Mouse (Mus musculus): ENCODE data around the gene Cgnl1. TPM values are rescaled to one million over a fixed set of nuclear protein-coding genes. Genes with fewer than 3 reads are reported as not detected.
A peak's percentile ranks its signal among the peaks of the same experiment; 100 is the strongest.

Cgnl1 gene
- polyA plus RNA-seq, 1 experiment from 2014 or later: 9.8 TPM

DNA sequence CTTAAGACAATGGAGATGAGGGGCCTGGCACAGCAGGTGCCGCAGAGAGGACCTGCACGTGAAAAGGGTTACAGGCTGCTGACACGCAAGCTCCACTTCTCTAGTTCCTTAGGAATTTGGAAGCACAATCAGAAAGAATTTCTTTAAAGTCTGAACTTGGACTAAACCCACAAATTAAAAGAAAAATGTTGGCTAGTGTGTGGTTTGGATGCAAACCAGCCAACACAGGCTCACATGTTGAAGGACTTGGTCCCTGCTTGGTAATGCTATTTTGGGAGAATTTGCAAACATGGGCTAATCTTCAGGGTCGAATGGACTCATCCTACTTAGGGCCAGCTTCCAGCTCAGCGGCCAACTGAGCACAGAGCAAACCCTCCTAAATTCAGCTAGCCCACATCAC lies 26.8 kb upstream of the Cgnl1 start:
- no peaks in the 10 kb centered on the region for H3K36me3 ChIP-seq (ENCODE audit: inconsistent target)
- no peaks in the 10 kb centered on the region for H3K79me2 ChIP-seq (ENCODE audit: inconsistent target)
- WGBS (ENCODE audit: missing documents): 89% methylated on average over 5 of the region's 5 CpGs
- no peak overlapping the region for H3K4me3 ChIP-seq (ENCODE audit: inconsistent target)
- H3K27ac ChIP-seq: no peak overlapping the region

- Histone ChIP-seq H3K36me3 (ENCODE audit: inconsistent target) (no peaks in the 10 kb centered on the region), H3K79me2 (ENCODE audit: inconsistent target) (no peaks in the 10 kb centered on the region), H3K27ac (no peak overlapping the region), H3K4me3 (ENCODE audit: inconsistent target) (no peak overlapping the region)
- 94% methylated on average over 3 of the region's 3 CpGs for WGBS (ENCODE audit: missing documents)
These were observed 6.0 kb upstream of the Cgnl1 start for GRCm38 (mm10) chr9:71777404-71777803.

DNA sequence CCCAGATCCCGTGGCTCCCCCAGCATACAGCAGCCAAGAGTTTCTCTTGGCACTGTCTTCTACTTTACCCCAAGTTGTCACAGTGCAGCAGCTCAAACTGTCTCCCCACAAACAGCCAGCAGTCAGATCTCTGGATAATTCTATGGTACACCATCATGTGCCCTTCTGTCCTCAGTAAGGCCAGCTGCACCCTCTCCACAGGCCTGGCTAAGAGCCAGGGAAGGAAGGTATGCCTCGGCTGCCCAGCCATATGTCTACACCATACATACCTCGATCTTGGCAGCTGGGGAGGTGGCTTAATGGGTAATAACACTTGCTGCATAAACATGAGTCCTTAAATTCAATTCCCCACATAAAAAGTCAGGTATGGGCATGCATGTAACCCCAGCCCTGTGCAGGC lies 4.9 kb upstream of the Cgnl1 start:
- no peak overlapping the region for H3K27ac ChIP-seq
- 77% methylated on average over 3 of the region's 3 CpGs for WGBS (ENCODE audit: missing documents)
- H3K36me3 ChIP-seq (ENCODE audit: inconsistent target): no peaks in the 10 kb centered on the region
- H3K4me3 ChIP-seq (ENCODE audit: inconsistent target): no peak overlapping the region
- no peaks in the 10 kb centered on the region for H3K79me2 ChIP-seq (ENCODE audit: inconsistent target)

DNA sequence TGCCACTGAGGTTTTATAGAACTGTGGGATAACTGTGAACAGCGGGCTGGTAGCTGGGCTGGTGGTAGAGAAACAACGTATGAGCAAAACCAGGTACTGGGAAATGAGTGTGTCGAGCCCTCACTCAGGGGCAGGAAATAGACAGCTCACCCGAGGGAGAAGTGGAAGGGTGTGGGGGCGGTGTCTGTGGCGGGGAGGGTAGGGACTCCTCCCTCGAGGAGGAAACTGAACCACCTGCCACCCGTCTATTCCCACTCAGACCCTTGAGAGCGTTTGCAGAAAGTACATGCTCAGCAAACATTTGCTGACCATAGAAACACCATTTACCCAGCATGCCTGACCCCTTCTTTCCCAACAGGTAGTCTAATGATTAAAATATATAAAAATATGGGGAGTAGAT lies 2.2 kb upstream of the Cgnl1 start:
- Histone ChIP-seq H3K27ac (no peak overlapping the region), H3K36me3 (ENCODE audit: inconsistent target) (no peaks in the 10 kb centered on the region), H3K4me3 (ENCODE audit: inconsistent target) (no peak overlapping the region), H3K79me2 (ENCODE audit: inconsistent target) (no peaks in the 10 kb centered on the region)
- WGBS (ENCODE audit: missing documents): 13% methylated on average over 9 of the region's 9 CpGs

DNA sequence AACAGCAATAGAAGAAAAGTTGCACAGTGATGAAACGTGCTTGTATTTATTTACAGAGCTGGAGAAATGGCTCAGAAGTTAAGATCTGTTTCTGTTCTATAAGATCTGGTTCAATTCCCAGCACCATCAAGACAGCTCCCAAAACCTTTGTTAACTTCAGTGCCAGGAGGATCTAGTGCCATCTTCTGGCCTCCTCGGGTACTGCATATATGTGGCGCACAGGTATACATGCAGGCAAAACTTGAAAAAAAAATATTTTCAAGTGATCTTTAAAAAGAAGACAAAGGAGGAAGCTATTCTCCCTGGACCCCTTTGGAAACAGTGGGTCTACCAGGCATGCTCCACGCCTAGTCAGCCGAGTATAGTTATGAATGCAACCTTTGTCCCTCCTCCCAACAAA lies 936 bp upstream of the Cgnl1 start:
- H3K79me2 ChIP-seq (ENCODE audit: inconsistent target): no peaks in the 10 kb centered on the region
- no peak overlapping the region for H3K27ac ChIP-seq
- H3K4me3 ChIP-seq (ENCODE audit: inconsistent target): no peak overlapping the region
- 70% methylated on average over 5 of the region's 5 CpGs for WGBS (ENCODE audit: missing documents)
- H3K36me3 ChIP-seq (ENCODE audit: inconsistent target): no peaks in the 10 kb centered on the region

GRCm38 (mm10) chr9:71770484-71770883 lies 918 bp downstream of the Cgnl1 start:
- Histone ChIP-seq H3K79me2 (ENCODE audit: inconsistent target) (no peaks in the 10 kb centered on the region), H3K4me3 (ENCODE audit: inconsistent target) (peak overlapping the region; percentile 28; the same call in 1 of the 2 replicates), H3K27ac (no peak overlapping the region), H3K36me3 (ENCODE audit: inconsistent target) (no peaks in the 10 kb centered on the region)
- WGBS (ENCODE audit: missing documents): 17% methylated on average over 10 of the region's 10 CpGs

DNA sequence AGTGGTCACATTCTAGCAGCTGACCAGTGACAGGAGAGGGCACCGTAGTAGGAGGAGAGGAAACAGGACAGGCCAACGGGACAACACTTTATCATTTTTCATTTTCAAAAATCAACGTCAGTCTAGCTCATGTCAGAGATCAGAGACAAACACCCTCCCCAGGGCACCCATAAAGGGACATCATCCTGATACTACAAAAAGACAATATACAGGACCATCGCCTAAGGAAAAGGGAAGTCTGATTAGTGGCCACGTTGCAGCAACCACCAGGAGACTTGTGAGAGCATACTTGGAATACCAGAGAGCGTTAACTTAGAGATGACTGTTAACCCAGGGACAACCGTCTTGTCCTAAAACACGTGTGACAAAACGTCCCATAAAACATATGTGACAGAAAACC lies 1.7 kb downstream of the Cgnl1 start:
- Histone ChIP-seq H3K79me2 (ENCODE audit: inconsistent target) (no peaks in the 10 kb centered on the region), H3K27ac (no peak overlapping the region), H3K4me3 (ENCODE audit: inconsistent target) (no peak overlapping the region), H3K36me3 (ENCODE audit: inconsistent target) (no peaks in the 10 kb centered on the region)
- WGBS (ENCODE audit: missing documents): 67% methylated on average over 9 of the region's 9 CpGs

DNA sequence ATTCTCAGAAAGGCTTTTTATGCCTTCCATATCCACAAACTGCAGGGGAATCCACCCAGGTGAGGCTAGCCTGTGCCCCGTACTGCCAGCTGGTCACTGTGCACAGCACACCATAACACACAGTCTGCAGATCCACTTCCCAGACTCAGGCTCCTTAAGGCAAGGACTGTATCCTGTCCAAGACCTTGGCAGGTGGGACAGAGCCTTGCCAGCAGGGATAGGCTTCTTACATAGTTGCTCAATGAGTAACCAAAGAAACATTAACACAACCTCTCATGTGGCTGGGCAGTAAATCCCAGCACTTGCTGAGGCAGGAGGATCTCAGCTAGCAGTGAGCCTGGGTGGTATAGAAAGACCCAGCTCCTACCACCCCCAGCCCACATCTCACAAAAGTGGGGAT lies 3.3 kb downstream of the Cgnl1 start:
- H3K27ac ChIP-seq: no peak overlapping the region

DNA sequence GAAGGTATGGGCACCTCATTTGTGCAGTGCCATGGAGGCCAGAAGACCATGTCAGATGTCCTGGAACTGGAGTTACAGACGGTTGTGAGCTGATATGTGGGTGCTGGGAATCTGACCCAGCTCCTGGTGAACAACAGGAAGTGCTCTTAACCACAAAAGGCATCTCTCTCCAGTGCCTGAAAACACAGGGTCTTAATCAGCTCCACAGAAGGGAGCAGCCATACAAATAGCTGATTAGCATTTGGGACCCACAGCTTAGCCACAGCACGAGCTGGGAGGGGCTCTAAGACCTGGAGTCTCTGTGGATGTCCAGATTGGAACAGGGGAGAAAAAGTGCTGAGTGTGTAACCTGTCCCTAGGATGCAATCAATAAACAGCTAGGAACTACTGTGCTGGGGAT lies 4.5 kb downstream of the Cgnl1 start:
- no peak overlapping the region for H3K4me3 ChIP-seq (ENCODE audit: inconsistent target)
- WGBS (ENCODE audit: missing documents): 53% methylated on average over 2 of the region's 2 CpGs
- H3K27ac ChIP-seq: no peak overlapping the region
- no peaks in the 10 kb centered on the region for H3K79me2 ChIP-seq (ENCODE audit: inconsistent target)
- H3K36me3 ChIP-seq (ENCODE audit: inconsistent target): no peaks in the 10 kb centered on the region

More for the DNA sequence above, 3.3 kb downstream of the Cgnl1 start:
- no peaks in the 10 kb centered on the region for H3K36me3 ChIP-seq (ENCODE audit: inconsistent target)
- no peak overlapping the region for H3K4me3 ChIP-seq (ENCODE audit: inconsistent target)
- WGBS (ENCODE audit: missing documents): 100% methylated on average over 1 of the region's 1 CpGs
- no peaks in the 10 kb centered on the region for H3K79me2 ChIP-seq (ENCODE audit: inconsistent target)

- WGBS (ENCODE audit: missing documents): 82% methylated on average over 7 of the region's 8 CpGs
- H3K36me3 ChIP-seq (ENCODE audit: inconsistent target): no peaks in the 10 kb centered on the region
These were observed 5.1 kb downstream of the Cgnl1 start for GRCm38 (mm10) chr9:71766306-71766705.

GRCm38 (mm10) chr9:71764551-71764950 lies 6.9 kb downstream of the Cgnl1 start:
- no peaks in the 10 kb centered on the region for H3K79me2 ChIP-seq (ENCODE audit: inconsistent target)
- 27% methylated on average over 11 of the region's 11 CpGs for WGBS (ENCODE audit: missing documents)
- H3K4me3 ChIP-seq (ENCODE audit: inconsistent target): peak overlapping the region; percentile 7; the same call in 1 of the 2 replicates

More at GRCm38 (mm10) chr9:71766306-71766705, 5.1 kb downstream of the Cgnl1 start:
- Histone ChIP-seq H3K4me3 (ENCODE audit: inconsistent target) (no peak overlapping the region), H3K27ac (no peak overlapping the region), H3K79me2 (ENCODE audit: inconsistent target) (no peaks in the 10 kb centered on the region)

DNA sequence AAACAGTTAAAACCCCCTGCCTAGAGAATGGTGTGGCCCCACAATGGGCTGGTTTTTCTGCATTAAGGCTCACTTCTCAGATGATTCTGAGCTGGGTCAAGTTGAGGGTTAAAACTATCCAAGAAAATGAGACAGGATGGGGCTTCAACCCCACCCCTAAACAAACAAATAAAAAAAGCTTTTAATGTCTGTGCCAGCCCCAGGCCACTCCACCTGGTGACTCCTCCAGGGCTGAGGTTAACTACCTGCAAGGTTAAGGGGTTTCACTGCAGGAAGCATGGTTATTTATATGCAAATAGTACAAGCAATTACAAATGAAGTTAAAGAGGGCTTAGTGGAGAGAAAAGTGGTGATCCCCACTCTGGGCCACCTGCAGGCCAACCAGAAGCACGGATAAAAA lies 8.1 kb downstream of the Cgnl1 start:
- WGBS (ENCODE audit: missing documents): 67% methylated on average over 1 of the region's 1 CpGs
- no peaks in the 10 kb centered on the region for H3K36me3 ChIP-seq (ENCODE audit: inconsistent target)

More at GRCm38 (mm10) chr9:71764551-71764950, 6.9 kb downstream of the Cgnl1 start:
- no peak overlapping the region for H3K27ac ChIP-seq
- H3K36me3 ChIP-seq (ENCODE audit: inconsistent target): no peaks in the 10 kb centered on the region

GRCm38 (mm10) chr9:71761663-71762062 lies 9.7 kb downstream of the Cgnl1 start:
- Histone ChIP-seq H3K36me3 (ENCODE audit: inconsistent target) (no peaks in the 10 kb centered on the region), H3K4me3 (ENCODE audit: inconsistent target) (no peak overlapping the region)
- WGBS (ENCODE audit: missing documents): 94% methylated on average over 4 of the region's 4 CpGs

More for the DNA sequence above, 8.1 kb downstream of the Cgnl1 start:
- H3K4me3 ChIP-seq (ENCODE audit: inconsistent target): no peak overlapping the region
- no peaks in the 10 kb centered on the region for H3K79me2 ChIP-seq (ENCODE audit: inconsistent target)
- no peak overlapping the region for H3K27ac ChIP-seq

DNA sequence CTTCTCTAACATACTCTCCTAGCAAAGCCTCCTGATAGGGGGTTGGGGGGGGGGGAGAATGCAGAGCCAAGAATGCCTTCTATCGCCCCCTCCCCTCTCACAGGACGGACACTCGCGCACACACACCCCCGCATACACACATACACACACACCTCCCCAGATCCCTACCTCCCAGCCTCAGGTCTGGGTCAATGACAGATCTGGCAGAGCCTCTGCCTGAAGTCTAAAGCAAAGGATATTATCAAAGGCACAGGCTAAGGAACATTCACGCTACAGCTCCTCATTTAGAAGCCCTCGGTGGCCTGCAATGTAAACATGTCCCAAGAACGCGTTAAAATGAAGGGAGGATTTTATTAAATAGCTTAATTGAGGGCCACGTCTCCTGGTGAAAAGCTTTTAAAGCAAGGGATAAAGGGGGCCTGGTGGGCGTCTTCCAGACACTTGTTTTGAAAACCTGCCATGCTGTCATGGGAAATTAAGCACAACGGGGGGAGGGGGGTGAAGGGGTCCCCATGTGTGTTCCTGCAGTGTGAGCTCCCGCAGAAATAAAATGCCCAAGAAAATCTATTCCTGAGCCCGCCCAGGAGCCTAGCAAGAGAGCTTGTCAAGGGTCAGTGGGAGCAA lies 10.8 kb downstream of the Cgnl1 start:
- 89% methylated on average over 13 of the region's 14 CpGs for WGBS (ENCODE audit: missing documents)
- Histone ChIP-seq H3K4me3 (ENCODE audit: inconsistent target) (no peak overlapping the region), H3K79me2 (ENCODE audit: inconsistent target) (no peaks in the 10 kb centered on the region)

More at GRCm38 (mm10) chr9:71761663-71762062, 9.7 kb downstream of the Cgnl1 start:
- Histone ChIP-seq H3K27ac (no peak overlapping the region), H3K79me2 (ENCODE audit: inconsistent target) (no peaks in the 10 kb centered on the region)

GRCm38 (mm10) chr9:71759893-71760292 lies 11.5 kb downstream of the Cgnl1 start:
- 97% methylated on average over 5 of the region's 5 CpGs for WGBS (ENCODE audit: missing documents)
- Histone ChIP-seq H3K27ac (no peak overlapping the region), H3K4me3 (ENCODE audit: inconsistent target) (no peak overlapping the region), H3K36me3 (ENCODE audit: inconsistent target) (no peaks in the 10 kb centered on the region), H3K79me2 (ENCODE audit: inconsistent target) (no peaks in the 10 kb centered on the region)

More for the DNA sequence above, 10.8 kb downstream of the Cgnl1 start:
- H3K36me3 ChIP-seq (ENCODE audit: inconsistent target): no peaks in the 10 kb centered on the region
- no peak overlapping the region for H3K27ac ChIP-seq

- H3K4me3 ChIP-seq (ENCODE audit: inconsistent target): no peak overlapping the region
- H3K36me3 ChIP-seq (ENCODE audit: inconsistent target): no peaks in the 10 kb centered on the region
- 45% methylated on average over 8 of the region's 8 CpGs for WGBS (ENCODE audit: missing documents)
- no peaks in the 10 kb centered on the region for H3K79me2 ChIP-seq (ENCODE audit: inconsistent target)
- H3K27ac ChIP-seq: peak overlapping the region; percentile 78
These were observed 14.0 kb downstream of the Cgnl1 start for GRCm38 (mm10) chr9:71757386-71757785.

Data from macrophage (primary cell).